Mouse (Mus musculus) lung, embryonic 14.5 days (tissue): Measurements from ENCODE around the gene Nfs1. TPM values are rescaled to one million over a fixed set of nuclear protein-coding genes. Genes with fewer than 3 reads are reported as not detected.
A peak's percentile ranks its signal among the peaks of the same experiment; 100 is the strongest.

ENCODE experiments used
- ATAC-seq: fragments of 200-750 bp; cut with Nextera tagmentation; 2 replicates; pipeline ENCODE4 v1.8.0; 2017; ENCODE audit warnings: mild to moderate bottlenecking, moderate TSS enrichment, moderate library complexity; ENCODE audit not compliant: insufficient read depth
- DNase-seq: peaks from one replicate; pipeline ENCODE4 v3.0.0-alpha.2; 2015
- H3K27ac ChIP-seq: fragments of 300-500 bp; sonication (generic); 2 replicates; pipeline ENCODE4 v1.5.1; 2014; ENCODE audit warnings: low read depth, mild to moderate bottlenecking, moderate library complexity
- H3K27me3 ChIP-seq: fragments of 300-500 bp; sonication (generic); 2 replicates; pipeline ENCODE4 v1.6.1; 2014; ENCODE audit warnings: low read length, control low read depth; ENCODE audit not compliant: insufficient read depth
- H3K36me3 ChIP-seq: fragments of 300-500 bp; sonication (generic); 2 replicates; pipeline ENCODE4 v1.6.1; 2014; ENCODE audit warnings: control low read depth; ENCODE audit not compliant: insufficient read depth
- H3K4me1 ChIP-seq: fragments of 300-500 bp; sonication (generic); 2 replicates; pipeline ENCODE4 v1.6.1; 2014; ENCODE audit warnings: antibody characterized with exemption, control low read depth; ENCODE audit not compliant: insufficient read depth
- H3K4me2 ChIP-seq: fragments of 300-500 bp; sonication (generic); 2 replicates; pipeline ENCODE4 v1.6.1; 2014; ENCODE audit warnings: mild to moderate bottlenecking
- H3K4me3 ChIP-seq: fragments of 300-500 bp; sonication (generic); 2 replicates; pipeline ENCODE4 v1.5.1; 2014; ENCODE audit warnings: low read depth, low read length
- H3K9ac ChIP-seq: fragments of 300-500 bp; sonication (generic); 2 replicates; pipeline ENCODE4 v1.6.1; 2014
- H3K9me3 ChIP-seq: fragments of 300-500 bp; sonication (generic); 2 replicates; pipeline ENCODE4 v1.6.1; 2016; ENCODE audit warnings: low read depth, low read length, control low read depth
- CTCF ChIP-seq: IDR thresholded peaks from 2 replicates; pipeline ENCODE4 v1.5.1; 2016; ENCODE audit warnings: antibody characterized with exemption, low read depth
- WGBS: fragments of 180-500 bp; shearing (Covaris S2); extraction: QIAGEN DNeasy Blood & Tissue Kit; methylation state at CpG from one replicate; pipeline ENCODE4 v1.1.7; 2014; 5-methylcytosine and 5-hydroxymethylcytosine counted together
- polyA plus RNA-seq: library from polyadenylated mRNA; unstranded; fragments of >200 nt; fragmentation: Nextera tagmentation; extraction: Ambion mirVana; gene quantifications from 2 replicates; pipeline ENCODE4 v1.2.1, GENCODE M21; 2014

The Nfs1 gene
- polyA plus RNA-seq, 1 experiment from 2014 or later = 40.9 TPM

DNA sequence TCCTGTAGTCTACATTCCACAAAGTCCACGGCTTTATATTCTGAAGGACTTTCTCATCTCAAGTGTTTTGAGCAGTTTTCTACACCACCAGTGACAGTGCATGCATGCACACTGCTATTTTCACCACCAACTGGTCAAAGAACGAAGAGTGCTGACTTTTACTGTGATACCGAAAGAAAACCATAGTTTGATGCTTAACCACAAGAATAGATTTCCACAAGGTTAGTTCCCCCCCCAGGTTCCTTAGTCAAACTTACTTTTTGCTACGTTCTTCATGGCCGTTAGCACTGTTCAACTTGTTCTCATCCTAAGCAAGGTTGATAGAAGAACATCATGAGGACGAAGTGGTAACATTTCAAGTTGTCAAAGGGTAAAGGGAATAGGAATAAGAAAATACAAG lies 33.1 kb upstream of the Nfs1 start:
- DNase-seq (no peak), ATAC-seq (no peak)
- no peaks in the 10 kb centered on the region for H3K27me3 ChIP-seq
- no peaks in the 10 kb centered on the region for H3K9me3 ChIP-seq
- H3K27ac ChIP-seq = no peak overlapping the region
- H3K4me3 ChIP-seq = no peak overlapping the region
- WGBS = 80% methylated on average over 6 of the region's 6 CpGs
- H3K4me1 ChIP-seq = peaks cover 9% of the 10 kb centered on the region; the same call in 1 of the 2 replicates
- peaks cover 63% of the 10 kb centered on the region for H3K36me3 ChIP-seq
- no peak for TF ChIP-seq CTCF
- H3K4me2 ChIP-seq = peak overlapping the region; percentile 27; the same call in 1 of the 2 replicates
- H3K9ac ChIP-seq = no peak overlapping the region; the same call in 1 of the 2 replicates

DNA sequence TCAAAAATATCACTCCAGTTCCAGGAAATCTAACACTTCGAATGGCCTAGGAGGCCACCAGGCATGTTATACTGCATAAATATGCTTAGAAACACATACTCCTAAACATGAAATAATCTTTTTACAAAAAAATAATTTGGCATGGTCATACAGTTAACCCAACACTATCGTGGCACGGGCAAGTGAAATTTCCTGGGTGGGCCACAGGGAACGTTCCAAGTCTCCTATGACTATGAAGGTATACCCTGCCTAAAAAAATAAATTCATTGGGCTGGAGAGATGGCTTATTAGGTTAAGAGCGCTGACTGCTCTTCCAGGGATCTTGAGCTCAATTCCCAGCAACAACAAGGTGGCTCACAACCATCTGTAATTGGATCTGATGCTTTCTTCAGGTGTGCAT lies 22.6 kb upstream of the Nfs1 start:
- Histone ChIP-seq H3K36me3 (peaks cover 97% of the 10 kb centered on the region), H3K9me3 (no peaks in the 10 kb centered on the region), H3K4me2 (no peak overlapping the region), H3K9ac (no peak overlapping the region), H3K27me3 (no peaks in the 10 kb centered on the region), H3K27ac (no peak overlapping the region), H3K4me3 (no peak overlapping the region), H3K4me1 (no peaks in the 10 kb centered on the region)
- WGBS = 91% methylated on average over 5 of the region's 5 CpGs
- TF ChIP-seq CTCF = no peak
- DNase-seq (no peak), ATAC-seq (no peak)

DNA sequence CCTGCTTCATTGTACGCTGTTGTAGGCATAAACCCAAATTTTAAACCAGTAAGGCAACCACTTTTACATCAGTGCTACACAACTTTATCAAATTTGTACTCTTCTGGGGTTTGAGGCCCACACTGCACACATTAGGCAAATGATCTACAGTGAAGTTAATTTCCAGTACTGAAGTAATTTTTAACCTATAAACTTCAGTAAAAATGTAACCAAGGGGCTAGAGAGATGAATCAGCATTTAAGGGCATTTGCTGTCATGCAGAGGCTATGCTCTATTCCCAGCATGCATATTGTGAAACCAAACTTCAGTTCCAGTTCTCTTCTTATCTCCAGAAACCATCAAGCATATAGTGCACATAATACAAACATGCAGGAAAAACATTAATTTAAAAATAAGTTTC lies 21.5 kb upstream of the Nfs1 start:
- Histone ChIP-seq H3K9ac (no peak overlapping the region), H3K27me3 (no peaks in the 10 kb centered on the region), H3K27ac (no peak overlapping the region), H3K36me3 (peaks cover 93% of the 10 kb centered on the region), H3K9me3 (no peaks in the 10 kb centered on the region), H3K4me3 (no peak overlapping the region), H3K4me1 (no peaks in the 10 kb centered on the region), H3K4me2 (no peak overlapping the region)
- 97% methylated on average over 1 of the region's 1 CpGs for WGBS
- TF ChIP-seq CTCF = no peak
- no peak for DNase-seq
- ATAC-seq = no peak

DNA sequence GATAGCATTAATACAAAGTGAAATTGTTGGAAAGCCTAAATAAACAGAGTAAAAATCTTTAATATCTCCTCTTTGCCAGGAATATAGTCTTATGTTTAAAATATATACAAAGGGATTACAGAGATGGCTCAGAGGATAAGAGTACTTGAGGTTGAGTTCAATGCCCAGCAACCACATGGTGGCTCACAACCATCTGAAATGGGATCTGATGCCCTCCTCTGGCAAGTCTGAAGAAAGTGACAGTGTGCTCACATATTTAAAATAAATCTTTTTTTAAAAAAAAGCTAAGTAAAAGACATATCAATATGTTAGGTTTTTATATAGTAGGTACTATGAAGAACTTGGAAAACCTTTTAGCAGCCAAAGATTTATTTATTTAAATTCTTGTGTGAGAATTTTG lies 7.6 kb upstream of the Nfs1 start:
- DNase-seq (no peak), ATAC-seq (no peak)
- Histone ChIP-seq H3K27ac (no peak overlapping the region), H3K9ac (no peak overlapping the region), H3K27me3 (no peaks in the 10 kb centered on the region), H3K9me3 (no peaks in the 10 kb centered on the region), H3K4me3 (no peak overlapping the region), H3K4me2 (no peak overlapping the region), H3K4me1 (no peaks in the 10 kb centered on the region), H3K36me3 (peaks cover 86% of the 10 kb centered on the region)
- no peak for TF ChIP-seq CTCF

DNA sequence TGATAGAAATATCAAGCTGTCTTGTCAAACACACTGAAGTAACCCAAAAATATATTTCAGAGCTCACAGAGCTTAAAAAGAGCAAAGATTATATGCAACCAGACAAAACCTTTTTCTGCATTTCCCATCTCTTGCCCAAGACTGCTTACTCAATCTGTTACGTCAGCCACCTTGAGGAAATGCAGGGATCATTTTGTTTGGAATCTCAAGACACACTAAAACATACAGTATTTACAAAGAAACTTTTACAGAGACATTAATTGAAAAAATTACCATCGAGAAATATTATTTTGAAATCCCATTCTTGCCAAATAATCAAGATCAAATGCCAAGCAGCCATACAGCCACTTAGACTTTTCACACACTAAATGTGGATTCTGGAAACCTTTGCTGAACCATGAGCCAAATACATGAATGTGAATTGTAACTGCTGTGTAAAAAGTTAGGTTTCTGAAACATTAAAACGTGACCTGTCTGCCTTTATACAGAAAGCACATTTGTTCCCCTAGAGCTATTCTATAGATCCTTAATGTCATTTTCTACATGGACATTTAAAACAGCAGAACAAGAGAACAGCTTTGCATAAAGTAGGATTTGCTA lies 3.4 kb upstream of the Nfs1 start:
- Histone ChIP-seq H3K36me3 (peaks cover 57% of the 10 kb centered on the region), H3K9ac (no peak overlapping the region), H3K4me2 (no peak overlapping the region), H3K9me3 (no peaks in the 10 kb centered on the region), H3K4me1 (no peaks in the 10 kb centered on the region), H3K27ac (no peak overlapping the region), H3K4me3 (no peak overlapping the region), H3K27me3 (no peaks in the 10 kb centered on the region)
- DNase-seq = no peak
- ATAC-seq = no peak
- TF ChIP-seq CTCF = no peak
- WGBS = 88% methylated on average over 3 of the region's 3 CpGs

DNA sequence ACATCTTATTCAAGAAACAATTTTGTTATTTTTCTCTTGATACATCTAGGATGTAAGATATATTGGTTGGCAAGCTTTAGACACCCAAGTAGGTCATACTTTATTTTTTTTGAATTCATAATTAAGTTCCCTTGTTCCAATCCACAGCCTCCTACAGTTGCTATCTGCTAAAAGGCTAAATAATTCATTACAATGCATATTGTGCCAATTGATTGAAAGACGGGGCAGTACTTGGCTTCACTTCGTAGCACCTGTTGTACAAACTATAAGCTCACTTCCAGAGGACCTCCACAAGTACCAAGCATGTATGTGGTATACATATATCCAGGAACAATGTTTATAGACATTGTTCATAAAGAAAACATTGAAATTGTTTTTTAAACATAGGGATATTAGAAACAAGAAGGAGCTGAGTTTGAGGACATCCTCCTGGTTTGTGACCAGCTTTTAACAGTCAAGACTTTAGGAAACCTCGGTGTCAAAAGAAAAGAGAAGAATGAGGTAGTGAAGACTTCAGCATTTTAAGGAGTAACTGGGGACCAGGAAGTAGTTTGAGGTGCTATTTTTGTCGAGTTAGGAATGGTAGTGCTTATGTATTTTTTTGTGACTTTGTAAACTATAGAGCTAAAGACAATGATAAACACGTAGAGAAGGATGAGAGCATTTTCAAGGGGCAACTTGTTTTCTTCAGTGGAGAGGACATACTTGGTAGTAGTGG lies 2.4 kb upstream of the Nfs1 start:
- TF ChIP-seq CTCF = no peak

DNA sequence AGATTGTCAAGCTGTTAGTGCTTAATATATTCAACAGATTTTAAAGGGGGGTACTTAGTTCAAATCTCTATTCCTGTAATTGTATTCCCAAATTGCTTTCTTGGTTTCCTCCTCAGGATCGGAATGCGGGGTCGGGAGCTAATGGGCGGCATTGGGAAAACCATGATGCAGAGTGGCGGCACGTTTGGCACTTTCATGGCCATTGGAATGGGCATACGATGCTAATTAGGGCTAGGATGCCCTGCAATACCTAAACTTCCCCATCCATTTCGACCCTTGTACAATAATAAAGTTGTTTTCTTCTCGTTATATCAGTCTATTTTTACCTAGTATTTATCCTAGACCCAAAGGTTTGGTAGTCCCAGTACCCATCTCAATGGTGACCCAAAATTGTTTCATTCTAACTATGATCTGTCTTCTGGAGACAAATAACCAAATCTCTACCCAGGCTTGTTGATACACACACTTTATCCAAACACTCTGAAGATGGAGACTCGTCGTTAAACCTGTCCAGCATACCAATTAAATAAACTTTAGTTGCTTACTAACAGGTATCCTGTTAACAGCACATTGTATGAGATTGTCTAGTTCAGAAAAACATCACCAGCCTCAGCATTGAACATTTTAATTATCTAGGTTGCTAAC lies 1.6 kb upstream of the Nfs1 start:
- DNase-seq (peak; percentile 24), ATAC-seq (no peak)
- Histone ChIP-seq H3K4me3 (no peak overlapping the region), H3K27me3 (no peaks in the 10 kb centered on the region), H3K36me3 (peaks cover 46% of the 10 kb centered on the region), H3K27ac (no peak overlapping the region), H3K9me3 (no peaks in the 10 kb centered on the region), H3K9ac (no peak overlapping the region), H3K4me2 (peak overlapping the region; percentile 80), H3K4me1 (no peaks in the 10 kb centered on the region)
- 47% methylated on average over 11 of the region's 11 CpGs for WGBS
- TF ChIP-seq CTCF = no peak

More for the DNA sequence above, 2.4 kb upstream of the Nfs1 start:
- Histone ChIP-seq H3K4me2 (no peak overlapping the region), H3K27ac (no peak overlapping the region), H3K9ac (no peak overlapping the region), H3K4me3 (no peak overlapping the region), H3K27me3 (no peaks in the 10 kb centered on the region), H3K36me3 (peaks cover 52% of the 10 kb centered on the region), H3K4me1 (no peaks in the 10 kb centered on the region), H3K9me3 (no peaks in the 10 kb centered on the region)
- ATAC-seq = no peak
- WGBS = 63% methylated on average over 5 of the region's 5 CpGs
- peak; percentile 38 for DNase-seq
